Mouse (Mus musculus) C2C12 (cell line): ENCODE measurements around the gene Zfp385b. TPM values are rescaled to one million over a fixed set of nuclear protein-coding genes. Genes with fewer than 3 reads are reported as not detected.

Experiments
- H3K27me3 ChIP-seq: one replicate; pipeline ENCODE4 v1.6.1; 2011; ENCODE audit not compliant: control insufficient read depth, insufficient read depth, insufficient read length
- H3K36me3 ChIP-seq: one replicate; pipeline ENCODE4 v1.6.1; 2011; ENCODE audit not compliant: control insufficient read depth, insufficient read depth
- H3K4me3 ChIP-seq: one replicate; pipeline ENCODE4 v1.5.1; 2011; ENCODE audit warnings: mild to moderate bottlenecking, control low read depth; ENCODE audit not compliant: poor library complexity, insufficient read depth, severe bottlenecking
- H3K79me2 ChIP-seq: one replicate; pipeline ENCODE4 v1.6.1; 2011; ENCODE audit not compliant: control insufficient read depth, insufficient read depth
- H3K79me3 ChIP-seq: one replicate; pipeline ENCODE4 v1.6.1; 2011; ENCODE audit warnings: low read depth, control low read depth
- H3ac ChIP-seq: one replicate; pipeline ENCODE3; 2011; ENCODE audit warnings: low read depth; ENCODE audit not compliant: control insufficient read depth, insufficient read length
- CEBPB ChIP-seq: IDR thresholded peaks from one replicate; pipeline ENCODE4 v1.6.1; 2011; ENCODE audit warnings: low read depth, mild to moderate bottlenecking, control low read depth, moderate library complexity
- CTCF ChIP-seq: IDR thresholded peaks from one replicate; pipeline ENCODE4 v1.5.1; 2011; ENCODE audit not compliant: control insufficient read depth, insufficient read depth, insufficient read length
- FOSL1 ChIP-seq: IDR thresholded peaks from one replicate; pipeline ENCODE4 v1.8.0; 2011; ENCODE audit warnings: mild to moderate bottlenecking, low read length; ENCODE audit not compliant: poor library complexity, insufficient read depth, severe bottlenecking
- MAX ChIP-seq: IDR thresholded peaks from one replicate; pipeline ENCODE4 v1.6.1; 2011; ENCODE audit warnings: mild to moderate bottlenecking, control low read depth
- MYOD1 ChIP-seq: IDR thresholded peaks from one replicate; pipeline ENCODE4 v1.6.1; 2011; ENCODE audit warnings: low read depth; ENCODE audit not compliant: control insufficient read depth, insufficient read length
- MYOG ChIP-seq: IDR thresholded peaks from one replicate; pipeline ENCODE4 v1.6.1; 2011; ENCODE audit not compliant: control insufficient read depth, insufficient read length; ENCODE audit errors: extremely low read depth
- USF1 ChIP-seq: IDR thresholded peaks from one replicate; pipeline ENCODE4 v1.6.1; 2011; ENCODE audit warnings: low read depth, mild to moderate bottlenecking, control low read depth, moderate library complexity
- polyA plus RNA-seq: library from polyadenylated mRNA; unstranded; fragments of >200 nt; fragmentation: generic; extraction: Trizol; gene quantifications from one replicate; pipeline ENCODE4 v1.2.1, GENCODE M21; 2012; ENCODE audit warnings: missing spikeins

Gene Zfp385b
- polyA plus RNA-seq, 1 experiment = 0.01 TPM

GRCm38 (mm10) chr2:77505614-77506013, 313.8 kb downstream of the Zfp385b start:
- TF ChIP-seq FOSL1 = no peak
- no peak for TF ChIP-seq CEBPB
- TF ChIP-seq MAX = no peak
- TF ChIP-seq USF1 = no peak
- TF ChIP-seq MYOG = no peak
- TF ChIP-seq MYOD1 = no peak
- no peak for TF ChIP-seq CTCF
- Histone ChIP-seq H3K36me3 (no peaks in the 10 kb centered on the region), H3K79me2 (no peaks in the 10 kb centered on the region), H3K27me3 (peaks cover 3% of the 10 kb centered on the region), H3K79me3 (no peaks in the 10 kb centered on the region), H3K4me3 (no peak overlapping the region), H3ac (no peak overlapping the region)

- TF ChIP-seq FOSL1 (no peak), MAX (no peak), CTCF (no peak), USF1 (no peak), MYOG (no peak), CEBPB (no peak), MYOD1 (no peak)
- H3K79me3 ChIP-seq = no peaks in the 10 kb centered on the region
- H3K4me3 ChIP-seq = no peak overlapping the region
- no peaks in the 10 kb centered on the region for H3K79me2 ChIP-seq
- no peaks in the 10 kb centered on the region for H3K36me3 ChIP-seq
- H3K27me3 ChIP-seq = peaks cover 3% of the 10 kb centered on the region
- H3ac ChIP-seq = no peak overlapping the region
Observed at GRCm38 (mm10) chr2:77503674-77504351, 315.6 kb downstream of the Zfp385b start.

GRCm38 (mm10) chr2:77503217-77503616, 316.2 kb downstream of the Zfp385b start:
- no peak for TF ChIP-seq CEBPB
- no peak for TF ChIP-seq MYOD1
- TF ChIP-seq CTCF = no peak
- no peak for TF ChIP-seq MYOG
- no peak for TF ChIP-seq MAX
- no peak for TF ChIP-seq USF1
- TF ChIP-seq FOSL1 = no peak
- no peak overlapping the region for H3K4me3 ChIP-seq
- H3K27me3 ChIP-seq = peaks cover 3% of the 10 kb centered on the region
- no peak overlapping the region for H3ac ChIP-seq
- H3K79me2 ChIP-seq = no peaks in the 10 kb centered on the region
- H3K79me3 ChIP-seq = no peaks in the 10 kb centered on the region
- no peaks in the 10 kb centered on the region for H3K36me3 ChIP-seq

GRCm38 (mm10) chr2:77502458-77502857, 317.0 kb downstream of the Zfp385b start:
- no peak for TF ChIP-seq USF1
- no peak for TF ChIP-seq FOSL1
- no peak for TF ChIP-seq MYOG
- no peak for TF ChIP-seq CEBPB
- TF ChIP-seq CTCF = no peak
- TF ChIP-seq MAX = no peak
- TF ChIP-seq MYOD1 = no peak
- Histone ChIP-seq H3K27me3 (peaks cover 3% of the 10 kb centered on the region), H3K36me3 (no peaks in the 10 kb centered on the region), H3ac (no peak overlapping the region), H3K79me3 (no peaks in the 10 kb centered on the region), H3K4me3 (no peak overlapping the region), H3K79me2 (no peaks in the 10 kb centered on the region)

GRCm38 (mm10) chr2:77500480-77500879, 319.0 kb downstream of the Zfp385b start:
- no peak for TF ChIP-seq FOSL1
- no peak for TF ChIP-seq MYOG
- TF ChIP-seq USF1 = no peak
- TF ChIP-seq CTCF = no peak
- no peak for TF ChIP-seq CEBPB
- no peak for TF ChIP-seq MYOD1
- no peak for TF ChIP-seq MAX
- H3K36me3 ChIP-seq = no peaks in the 10 kb centered on the region

GRCm38 (mm10) chr2:77498379-77498778, 321.1 kb downstream of the Zfp385b start:
- no peaks in the 10 kb centered on the region for H3K79me3 ChIP-seq
- H3ac ChIP-seq = no peak overlapping the region
- no peaks in the 10 kb centered on the region for H3K36me3 ChIP-seq
- H3K79me2 ChIP-seq = no peaks in the 10 kb centered on the region
- H3K4me3 ChIP-seq = no peak overlapping the region
- no peak for TF ChIP-seq MYOG
- TF ChIP-seq MYOD1 = no peak
- no peak for TF ChIP-seq CEBPB
- no peak for TF ChIP-seq FOSL1
- no peak for TF ChIP-seq USF1
- no peak for TF ChIP-seq CTCF
- no peak for TF ChIP-seq MAX
- no peaks in the 10 kb centered on the region for H3K27me3 ChIP-seq

More at GRCm38 (mm10) chr2:77500480-77500879, 319.0 kb downstream of the Zfp385b start:
- Histone ChIP-seq H3K4me3 (no peak overlapping the region), H3ac (no peak overlapping the region), H3K27me3 (peaks cover 3% of the 10 kb centered on the region), H3K79me2 (no peaks in the 10 kb centered on the region), H3K79me3 (no peaks in the 10 kb centered on the region)
